Mouse (Mus musculus) thymus, postnatal 10 days (tissue): ENCODE measurements around the gene Lexm.

ENCODE experiments used
- DNase-seq, 2 experiments: peaks; one replicate each; pipeline ENCODE4 v3.0.0; 2021; ENCODE audit warnings: low spot score in 2 of 2

Gene Lexm

DNA sequence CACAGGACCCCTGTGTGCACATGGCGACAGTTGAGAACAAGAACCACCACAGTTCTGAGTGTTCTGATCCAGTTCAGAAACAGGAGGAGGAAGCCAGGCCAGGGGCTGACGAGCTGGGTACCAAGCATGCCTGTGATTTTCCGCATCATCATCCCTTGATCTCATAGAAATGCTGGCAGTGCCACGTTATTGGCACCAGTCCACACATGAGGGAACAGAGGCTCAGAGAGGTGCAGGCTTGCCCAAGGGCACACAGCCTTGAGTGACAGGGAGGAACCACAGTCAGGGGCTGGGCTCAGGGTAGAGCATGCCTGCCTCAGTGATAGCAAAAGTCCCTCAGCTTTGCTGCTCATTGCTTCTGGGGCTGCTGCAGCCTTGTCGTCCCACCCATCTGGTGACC, 10.8 kb upstream of the Lexm start:
- DNase-seq, result no peak

- no peak for DNase-seq
These were observed 7.2 kb upstream of the Lexm start for GRCm38 (mm10) chr4:106624271-106624670.

DNA sequence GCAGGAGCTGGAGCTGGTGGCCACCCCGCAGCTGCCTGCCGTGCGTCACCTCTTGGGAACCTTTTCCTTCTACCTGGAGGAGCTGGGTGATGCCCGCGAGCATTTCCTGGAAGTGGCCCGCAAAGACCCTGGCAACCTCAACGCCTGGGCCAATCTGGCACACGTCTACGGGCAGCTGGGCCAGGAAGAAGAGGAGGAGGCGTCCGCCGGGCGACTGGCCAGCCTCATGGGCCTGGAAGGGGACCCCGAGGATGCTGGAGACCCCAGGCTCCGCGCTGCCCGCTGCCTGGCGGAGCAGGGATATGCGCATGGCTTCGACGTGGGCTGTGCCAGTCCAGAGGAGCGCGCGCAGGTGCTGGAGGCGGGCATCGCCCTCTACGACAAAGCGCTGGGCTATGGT, 5.7 kb upstream of the Lexm start:
- DNase-seq, result no peak

DNA sequence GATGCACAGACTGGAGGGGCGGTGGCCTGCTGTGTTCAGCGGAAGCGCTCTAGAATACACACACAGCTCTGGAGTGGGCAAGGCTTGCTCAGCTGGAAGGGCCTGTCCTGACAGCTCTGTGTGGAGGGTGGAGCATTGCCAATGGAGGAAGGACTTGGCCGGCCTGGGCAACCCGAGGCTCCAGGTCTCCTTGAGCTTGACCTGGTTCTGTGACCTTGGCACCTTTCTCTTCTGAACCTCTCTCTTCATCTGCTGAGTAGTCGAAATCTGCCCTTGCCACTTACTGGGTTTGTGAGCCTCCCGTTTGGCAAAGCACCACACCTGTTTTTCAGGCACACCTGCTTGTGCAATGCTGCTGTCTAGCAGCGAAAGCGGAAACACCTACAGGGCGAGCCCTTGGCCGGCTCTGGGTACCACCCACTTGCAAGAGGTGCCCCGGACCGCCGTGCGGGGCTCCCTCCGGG, 5.0 kb upstream of the Lexm start, which contains the start of gene Ttc22:
Gene Ttc22 (plus strand): TSS at position 403 of the 464 bp plus-strand sequence.
- DNase-seq, result no peak

- no peak for DNase-seq
These were observed 4.4 kb upstream of the Lexm start for GRCm38 (mm10) chr4:106621428-106621827.

DNA sequence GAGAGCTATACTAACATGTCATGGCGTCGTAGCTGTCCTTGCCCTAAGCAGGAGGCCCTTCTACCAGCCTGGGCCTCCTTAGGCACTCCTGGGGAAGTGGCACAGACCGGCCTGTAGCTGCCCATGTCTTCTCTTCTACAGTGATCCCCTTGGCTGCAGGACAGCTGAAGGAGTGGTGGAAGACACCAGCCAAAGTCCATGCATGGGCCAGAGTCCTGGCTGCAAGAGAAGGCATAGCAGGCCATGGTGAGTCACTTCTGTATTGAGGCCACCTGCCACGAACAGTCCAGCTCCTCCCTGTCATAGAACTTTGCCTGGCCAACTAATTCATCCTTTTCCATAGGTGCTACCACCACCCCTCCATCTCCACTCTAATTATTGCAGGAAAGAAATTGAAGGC, 1.9 kb upstream of the Lexm start:
- DNase-seq, result no peak

GRCm38 (mm10) chr4:106615637-106616036, 1.4 kb downstream of the Lexm start:
- DNase-seq, result peak; percentile 25 to 40

GRCm38 (mm10) chr4:106614881-106615280, 2.2 kb downstream of the Lexm start:
- peak; percentile 40 to 50 for DNase-seq

DNA sequence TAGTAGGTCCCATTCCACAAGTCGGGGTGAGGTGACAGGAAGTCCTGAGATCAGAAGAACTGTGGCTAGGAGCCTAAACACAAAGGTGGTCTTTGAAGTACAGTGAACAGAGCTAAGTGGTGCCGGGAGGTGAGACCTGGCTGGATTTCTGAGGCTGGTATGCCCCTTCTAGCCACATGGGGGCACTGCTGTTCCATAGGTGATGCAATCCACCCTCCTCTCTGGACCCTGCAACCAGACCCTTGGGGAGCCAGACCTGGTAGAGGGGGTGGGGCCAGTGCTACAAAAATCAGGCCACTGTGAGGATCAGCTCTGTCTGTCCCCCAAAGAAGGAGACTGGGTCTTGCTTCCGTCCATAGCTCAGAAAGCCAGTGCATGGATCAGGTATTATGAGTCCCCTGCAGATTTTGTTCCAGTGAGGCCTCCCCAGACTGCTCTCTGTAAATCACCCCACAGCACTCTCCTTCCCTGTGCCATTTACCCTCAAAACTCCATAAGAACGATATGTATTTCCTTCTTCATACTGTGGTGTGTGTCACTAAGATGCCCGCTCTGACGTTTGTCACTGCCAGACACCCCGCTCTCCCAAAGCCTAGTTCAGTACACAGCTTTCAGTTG, 2.8 kb downstream of the Lexm start:
- DNase-seq, result peak; percentile 76 to 88

- peak; percentile 38 for DNase-seq
These were observed 3.5 kb downstream of the Lexm start for GRCm38 (mm10) chr4:106613560-106613959.

- no peak for DNase-seq
These were observed 3.9 kb downstream of the Lexm start for GRCm38 (mm10) chr4:106613105-106613504.

- no peak for DNase-seq
These were observed 9.1 kb downstream of the Lexm start for GRCm38 (mm10) chr4:106607905-106608304.

DNA sequence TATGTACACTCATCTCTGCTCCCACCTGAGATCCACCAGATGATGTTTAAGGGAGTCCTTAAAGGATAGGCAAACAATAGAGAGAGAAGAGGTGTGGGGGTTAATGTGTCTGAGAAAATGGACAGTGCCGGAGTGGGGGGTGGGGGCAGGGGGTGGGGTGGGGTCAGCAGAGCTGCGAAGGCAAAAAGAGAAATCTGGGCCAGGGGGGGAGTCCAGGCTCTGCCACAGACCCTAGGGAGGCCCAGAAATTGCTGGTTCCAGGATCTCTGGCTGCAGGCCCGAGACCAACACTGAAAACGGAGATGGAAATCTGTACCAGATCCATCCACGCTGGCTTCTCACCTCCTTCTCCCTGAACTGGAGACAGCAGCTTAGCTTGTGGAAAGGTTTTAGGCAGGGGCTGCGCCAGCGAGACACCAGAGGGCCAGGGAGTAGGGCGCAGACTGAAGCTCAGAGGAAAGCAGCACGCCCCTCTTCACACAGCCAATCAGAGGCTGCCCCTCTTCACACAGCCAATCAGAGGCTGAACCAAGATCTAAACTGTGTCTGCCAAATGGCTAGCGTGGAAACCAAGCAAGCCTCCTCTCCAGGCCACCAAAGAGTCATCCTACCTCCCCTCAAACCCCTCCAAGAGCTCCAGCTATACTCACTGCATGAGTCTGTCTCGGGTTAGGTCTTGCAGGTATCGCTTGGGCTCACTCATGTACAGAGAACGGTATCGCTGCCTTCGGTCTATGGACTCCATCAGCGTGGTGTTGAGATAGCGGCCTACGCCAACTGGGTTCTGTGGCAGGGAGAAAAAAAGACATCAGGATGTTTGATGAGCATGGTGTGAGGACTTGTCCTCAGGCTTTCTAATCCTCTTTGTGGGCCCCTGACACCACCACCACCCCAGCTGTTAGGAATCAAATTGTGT, 10.1 kb downstream of the Lexm start:
- no peak for DNase-seq

GRCm38 (mm10) chr4:106600770-106601169, 16.3 kb downstream of the Lexm start:
- no peak for DNase-seq

- DNase-seq, result no peak
These were observed 17.6 kb downstream of the Lexm start for GRCm38 (mm10) chr4:106599415-106599814.

DNA sequence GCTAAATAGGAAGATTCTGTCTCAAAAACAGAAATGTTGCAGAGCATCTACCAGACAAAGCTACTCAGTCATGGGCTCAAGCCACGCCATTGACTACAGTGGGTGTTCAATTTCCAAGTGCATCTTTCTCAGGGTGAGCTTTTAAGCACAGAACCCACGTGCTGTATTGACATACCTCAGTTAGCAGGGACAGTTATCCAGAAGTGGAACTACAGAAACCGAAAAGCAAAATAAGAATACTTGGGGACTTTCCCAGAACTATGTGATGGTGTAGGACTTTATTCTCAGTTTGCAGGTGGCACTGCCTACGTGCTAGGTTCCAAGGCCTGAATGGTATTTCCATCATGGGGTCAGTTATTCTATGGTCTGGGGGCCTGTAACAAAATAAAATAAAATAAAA, 19.3 kb downstream of the Lexm start:
- no peak for DNase-seq

- no peak for DNase-seq
These were observed 20.0 kb downstream of the Lexm start for GRCm38 (mm10) chr4:106597055-106597454.

DNA sequence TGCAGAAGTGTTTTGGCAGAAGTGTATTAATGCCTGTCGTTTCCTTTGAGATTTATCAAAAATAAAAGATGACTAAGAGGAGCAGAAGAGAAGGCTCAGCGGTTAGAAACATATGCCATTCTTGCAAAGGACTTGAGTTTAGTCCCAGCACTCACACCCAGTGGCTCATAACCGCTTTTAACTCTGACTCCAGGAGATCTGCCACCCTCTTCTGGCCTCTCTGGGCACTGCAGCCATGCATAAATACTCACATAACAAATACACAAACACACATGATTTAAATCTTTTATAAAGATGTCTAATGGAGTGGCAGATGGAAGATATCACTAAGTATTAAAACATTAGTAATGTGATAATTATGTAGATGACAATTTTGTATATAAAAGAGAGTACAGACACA, 20.8 kb downstream of the Lexm start:
- DNase-seq, result no peak

DNA sequence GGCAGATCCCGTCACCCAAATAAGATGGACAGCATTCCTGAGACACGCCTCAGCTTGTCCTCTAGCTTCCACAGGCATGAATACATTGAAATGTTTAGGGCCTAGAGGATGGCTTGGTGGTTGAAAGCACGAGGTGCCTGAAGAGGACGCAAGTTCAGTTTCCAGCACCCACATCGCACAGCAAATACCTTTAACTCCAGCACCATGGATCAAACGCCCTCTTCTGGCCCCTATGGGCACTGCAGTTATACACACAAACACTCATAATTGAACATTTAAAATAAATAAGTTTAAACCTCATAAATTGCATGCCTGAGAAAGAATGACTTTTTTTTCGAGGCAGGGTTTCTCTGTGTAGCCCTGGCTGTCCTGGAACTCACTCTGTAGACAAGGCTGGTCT, 23.4 kb downstream of the Lexm start:
- DNase-seq, result no peak

- no peak for DNase-seq
These were observed 26.2 kb downstream of the Lexm start for GRCm38 (mm10) chr4:106590871-106591270.

DNA sequence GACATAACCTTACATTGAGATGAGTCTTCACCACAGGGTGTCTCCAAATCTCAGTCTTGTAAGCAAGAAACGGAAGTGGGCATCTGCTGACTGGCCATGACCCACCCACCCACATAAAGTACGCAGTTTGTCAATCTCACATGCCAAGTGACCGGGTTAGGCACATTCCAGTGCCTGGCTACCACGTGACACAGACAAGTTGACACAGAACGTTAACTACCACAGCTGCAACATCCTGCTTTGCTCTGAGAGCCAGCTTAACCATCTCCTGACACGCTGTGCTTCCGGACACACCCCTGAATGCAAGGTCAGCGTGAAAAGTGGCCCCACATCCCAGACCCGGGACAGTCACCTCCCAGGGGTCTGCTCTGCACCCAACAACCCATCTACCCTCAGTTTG, 26.9 kb downstream of the Lexm start:
- DNase-seq, result no peak

- no peak for DNase-seq
These were observed 30.0 kb downstream of the Lexm start for GRCm38 (mm10) chr4:106587075-106587474.

GRCm38 (mm10) chr4:106584665-106585064, 32.4 kb downstream of the Lexm start:
- no peak for DNase-seq
